Mouse (Mus musculus): ENCODE measurements around the gene Zfp989. TPM values are rescaled to one million over a fixed set of nuclear protein-coding genes. Genes with fewer than 3 reads are reported as not detected.

Gene Zfp989
- polyA plus RNA-seq, 1 experiment from 2014 or later, result 0.15 TPM

Other genes starting within 250 kb of the Zfp989 start
- gene Gm21411, start 62.4 kb upstream of the Zfp989 start, polyA plus RNA-seq (2015; fragmentation: Nextera tagmentation; extraction: Ambion mirVana), result not detected in 2 replicates
- gene Rex2, start 49.9 kb downstream of the Zfp989 start, polyA plus RNA-seq (2015; fragmentation: Nextera tagmentation; extraction: Ambion mirVana), result 0.06 TPM in 1 of 2 replicates, not detected in the other
- gene Zfp991, start 160.1 kb downstream of the Zfp989 start, polyA plus RNA-seq (2015; fragmentation: Nextera tagmentation; extraction: Ambion mirVana), result 5.3 and 6.2 TPM in 2 replicates